Mouse (Mus musculus): ENCODE measurements around the gene Usp29. TPM values are rescaled to one million over a fixed set of nuclear protein-coding genes. Genes with fewer than 3 reads are reported as not detected.
"Not testable (repeated sequence)": the region's sequence is repeated elsewhere in the genome, so short reads cannot be mapped to it uniquely, and the experiment has no call there.

Gene Usp29
- polyA plus RNA-seq, 1 experiment, result not detected

DNA sequence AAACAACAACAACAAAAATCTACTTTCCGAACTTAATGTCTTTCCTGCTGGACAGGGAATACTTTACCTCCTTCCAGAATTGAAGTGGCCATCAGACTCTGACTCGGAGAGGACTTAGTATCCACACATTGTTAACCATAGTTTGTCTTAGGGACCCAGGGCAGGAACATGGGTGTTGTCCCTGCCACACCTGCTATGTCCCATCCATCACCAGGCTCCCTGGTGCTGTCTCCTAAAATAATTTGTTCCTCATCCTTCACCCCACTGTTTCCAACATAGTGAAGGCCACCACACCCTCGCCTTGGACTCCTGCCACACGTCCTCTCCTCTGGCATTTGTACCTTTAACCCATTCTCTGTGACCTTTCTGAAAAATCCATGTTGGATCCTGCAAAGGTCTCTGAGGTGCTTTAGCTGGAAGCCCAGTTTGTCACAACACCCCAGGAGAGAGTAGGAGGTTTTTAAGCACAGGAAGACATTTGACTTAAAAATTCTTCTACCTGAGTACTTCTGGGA, 26.5 kb downstream of the Usp29 start:
- H3K4me3 ChIP-seq (ENCODE audit: insufficient read depth, low read depth, low read length), result no peak overlapping the region
- H3K4me1 ChIP-seq (ENCODE audit: control insufficient read depth, insufficient read depth, low read length), result no peaks in the 10 kb centered on the region
- no peak for TF ChIP-seq POLR2A (IDR thresholded peaks at IDR 0.05; ENCODE audit: insufficient read depth, low read depth, low read length)
- no peak for TF ChIP-seq CTCF (IDR thresholded peaks at IDR 0.05; ENCODE audit: insufficient read depth, low read depth, low read length)
- H3K27ac ChIP-seq (ENCODE audit: insufficient read depth, low read depth, low read length), result no peak overlapping the region
- 89% methylated on average over 4 of the region's 4 CpGs for WGBS

GRCm38 (mm10) chr7:6759698-6760097, 29.3 kb downstream of the Usp29 start:
- WGBS, result 80% methylated on average over 12 of the region's 12 CpGs
- H3K4me1 ChIP-seq (ENCODE audit: control insufficient read depth, insufficient read depth, low read length), result no peaks in the 10 kb centered on the region
- H3K4me3 ChIP-seq (ENCODE audit: insufficient read depth, low read depth, low read length), result no peak overlapping the region
- H3K27ac ChIP-seq (ENCODE audit: insufficient read depth, low read depth, low read length), result no peak overlapping the region
- TF ChIP-seq POLR2A (IDR thresholded peaks at IDR 0.05; ENCODE audit: insufficient read depth, low read depth, low read length) (no peak), CTCF (IDR thresholded peaks at IDR 0.05; ENCODE audit: insufficient read depth, low read depth, low read length) (no peak)

- Histone ChIP-seq H3K4me3 (ENCODE audit: insufficient read depth, low read depth, low read length) (no peak overlapping the region), H3K4me1 (ENCODE audit: control insufficient read depth, insufficient read depth, low read length) (0 out of 2 replicates have a peak, but pooled peaks cover under 1% of the 10 kb centered on the region), H3K27ac (ENCODE audit: insufficient read depth, low read depth, low read length) (no peak overlapping the region)
- 43% methylated on average over 6 of the region's 6 CpGs for WGBS
- TF ChIP-seq POLR2A (IDR thresholded peaks at IDR 0.05; ENCODE audit: insufficient read depth, low read depth, low read length) (no peak), CTCF (IDR thresholded peaks at IDR 0.05; ENCODE audit: insufficient read depth, low read depth, low read length) (no peak)
Measured at GRCm38 (mm10) chr7:6760170-6760569, 29.8 kb downstream of the Usp29 start.

GRCm38 (mm10) chr7:6765240-6765639, 34.9 kb downstream of the Usp29 start:
- 38% methylated on average over 5 of the region's 5 CpGs for WGBS
- no peak overlapping the region for H3K4me3 ChIP-seq (ENCODE audit: insufficient read depth, low read depth, low read length)
- TF ChIP-seq CTCF (IDR thresholded peaks at IDR 0.05; ENCODE audit: insufficient read depth, low read depth, low read length), result no peak
- TF ChIP-seq POLR2A (IDR thresholded peaks at IDR 0.05; ENCODE audit: insufficient read depth, low read depth, low read length), result no peak
- H3K4me1 ChIP-seq (ENCODE audit: control insufficient read depth, insufficient read depth, low read length), result peaks cover 4% of the 10 kb centered on the region; the same call in 1 of the 2 replicates
- no peak overlapping the region for H3K27ac ChIP-seq (ENCODE audit: insufficient read depth, low read depth, low read length)

- Histone ChIP-seq H3K27ac (ENCODE audit: insufficient read depth, low read depth, low read length) (no peak overlapping the region), H3K4me1 (ENCODE audit: control insufficient read depth, insufficient read depth, low read length) (peaks cover 4% of the 10 kb centered on the region; the same call in 1 of the 2 replicates), H3K4me3 (ENCODE audit: insufficient read depth, low read depth, low read length) (no peak overlapping the region)
- WGBS, result 28% methylated on average over 8 of the region's 8 CpGs
- TF ChIP-seq POLR2A (IDR thresholded peaks at IDR 0.05; ENCODE audit: insufficient read depth, low read depth, low read length), result no peak
- no peak for TF ChIP-seq CTCF (IDR thresholded peaks at IDR 0.05; ENCODE audit: insufficient read depth, low read depth, low read length)
Measured at GRCm38 (mm10) chr7:6770286-6770685, 39.9 kb downstream of the Usp29 start.

DNA sequence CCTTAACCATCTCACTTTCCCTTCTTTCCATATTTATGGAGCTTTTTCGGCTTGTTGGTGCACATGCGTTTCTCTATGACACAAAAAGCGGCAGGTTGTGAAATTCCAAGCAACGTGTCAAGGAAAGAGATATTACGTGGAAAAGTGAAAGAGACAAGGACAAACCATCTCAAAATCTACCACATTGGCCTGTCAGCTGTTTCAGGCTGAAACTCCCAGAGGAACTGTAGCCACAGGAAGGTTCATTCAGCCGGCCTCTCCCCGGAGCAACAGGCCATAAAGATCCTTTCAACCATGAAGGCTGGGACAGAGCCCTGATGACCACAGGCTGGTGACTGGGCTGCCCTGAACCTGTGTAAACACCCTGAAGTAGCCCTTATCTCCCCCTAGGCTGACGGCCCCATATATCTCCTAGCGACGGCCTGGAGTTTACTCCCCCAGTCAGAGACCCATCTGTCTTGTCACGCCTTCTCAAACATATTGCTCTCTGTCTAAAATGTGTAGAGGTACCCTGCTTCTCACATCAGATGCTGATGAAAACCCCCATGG, 43.6 kb downstream of the Usp29 start:
- H3K4me1 ChIP-seq (ENCODE audit: control insufficient read depth, insufficient read depth, low read length); H3K4me3 ChIP-seq (ENCODE audit: insufficient read depth, low read depth, low read length); H3K27ac ChIP-seq (ENCODE audit: insufficient read depth, low read depth, low read length): not testable (repeated sequence)
- WGBS, result 84% methylated on average over 11 of the region's 11 CpGs

- no peak overlapping the region for H3K4me3 ChIP-seq (ENCODE audit: insufficient read depth, low read depth, low read length)
- TF ChIP-seq POLR2A (IDR thresholded peaks at IDR 0.05; ENCODE audit: insufficient read depth, low read depth, low read length), result no peak
- no peak for TF ChIP-seq CTCF (IDR thresholded peaks at IDR 0.05; ENCODE audit: insufficient read depth, low read depth, low read length)
- 60% methylated on average over 10 of the region's 10 CpGs for WGBS
- peak overlapping the region; percentile 47 for H3K27ac ChIP-seq (ENCODE audit: insufficient read depth, low read depth, low read length)
- 0 out of 2 replicates have a peak, but pooled peaks cover 5% of the 10 kb centered on the region for H3K4me1 ChIP-seq (ENCODE audit: control insufficient read depth, insufficient read depth, low read length)
Measured at GRCm38 (mm10) chr7:6776314-6777059, 46.1 kb downstream of the Usp29 start.

DNA sequence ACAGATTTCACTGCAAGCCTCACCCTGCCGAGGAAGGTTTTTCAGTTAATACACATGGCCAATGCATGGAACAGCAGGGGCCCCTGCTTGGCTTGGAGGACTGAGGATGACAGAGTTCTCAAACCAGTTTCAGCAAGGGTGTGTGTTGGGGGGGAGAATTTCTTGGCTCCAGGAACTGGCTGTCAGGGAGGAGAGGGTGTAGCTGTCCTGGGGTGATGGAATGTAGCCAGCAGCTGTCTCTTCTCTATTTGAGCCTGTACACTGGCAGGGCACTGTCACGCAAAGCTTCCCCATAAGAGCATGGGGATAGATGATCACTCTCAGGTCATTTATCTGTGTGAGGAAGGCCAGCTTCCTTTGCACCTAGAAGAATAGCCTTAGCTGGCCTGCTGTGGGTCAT, 46.7 kb downstream of the Usp29 start:
- no peak for TF ChIP-seq CTCF (IDR thresholded peaks at IDR 0.05; ENCODE audit: insufficient read depth, low read depth, low read length)
- no peak for TF ChIP-seq POLR2A (IDR thresholded peaks at IDR 0.05; ENCODE audit: insufficient read depth, low read depth, low read length)
- 72% methylated on average over 2 of the region's 2 CpGs for WGBS
- H3K4me3 ChIP-seq (ENCODE audit: insufficient read depth, low read depth, low read length), result no peak overlapping the region
- H3K4me1 ChIP-seq (ENCODE audit: control insufficient read depth, insufficient read depth, low read length), result 0 out of 2 replicates have a peak, but pooled peaks cover 5% of the 10 kb centered on the region
- H3K27ac ChIP-seq (ENCODE audit: insufficient read depth, low read depth, low read length), result no peak overlapping the region

DNA sequence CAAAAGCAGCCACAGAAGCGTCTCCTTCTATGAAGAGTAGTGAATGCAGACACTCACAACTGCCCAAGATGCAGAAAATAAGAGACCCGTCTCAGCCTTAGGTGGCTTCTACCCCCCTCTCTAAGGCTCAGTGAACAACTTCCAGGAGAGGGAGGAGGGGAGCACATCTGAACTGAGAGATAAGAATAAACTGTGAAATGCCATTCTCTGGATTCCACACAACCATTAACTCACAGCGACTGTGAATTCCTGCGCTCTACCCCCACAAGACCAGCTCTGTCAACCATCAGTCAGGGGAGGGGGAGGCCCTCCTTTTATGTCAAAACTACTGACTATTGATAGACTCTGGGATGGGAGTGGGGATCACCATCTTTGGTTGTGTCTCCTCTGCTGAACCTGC, 47.3 kb downstream of the Usp29 start:
- WGBS, result 37% methylated on average over 4 of the region's 4 CpGs
- Histone ChIP-seq H3K4me1 (ENCODE audit: control insufficient read depth, insufficient read depth, low read length) (0 out of 2 replicates have a peak, but pooled peaks cover 5% of the 10 kb centered on the region), H3K4me3 (ENCODE audit: insufficient read depth, low read depth, low read length) (no peak overlapping the region), H3K27ac (ENCODE audit: insufficient read depth, low read depth, low read length) (no peak overlapping the region)
- TF ChIP-seq CTCF (IDR thresholded peaks at IDR 0.05; ENCODE audit: insufficient read depth, low read depth, low read length) (no peak), POLR2A (IDR thresholded peaks at IDR 0.05; ENCODE audit: insufficient read depth, low read depth, low read length) (no peak)
